Mouse (Mus musculus): Measurements from ENCODE around the gene Ecm1.
"Not testable (repeated sequence)": the region's sequence is repeated elsewhere in the genome, so short reads cannot be mapped to it uniquely, and the experiment has no call there.

The Ecm1 gene

GRCm38 (mm10) chr3:95726696-95727358 lies 12.5 kb downstream of the Ecm1 start:
- no peak for DNase-seq

GRCm38 (mm10) chr3:95725863-95726262 lies 13.5 kb downstream of the Ecm1 start:
- DNase-seq = no peak

- DNase-seq = peak; percentile 16
These were observed 17.0 kb downstream of the Ecm1 start for GRCm38 (mm10) chr3:95722386-95722785.

GRCm38 (mm10) chr3:95718153-95718552 lies 21.2 kb downstream of the Ecm1 start:
- DNase-seq = no peak

GRCm38 (mm10) chr3:95716075-95716474 lies 23.3 kb downstream of the Ecm1 start:
- no peak for DNase-seq

- no peak for DNase-seq
These were observed 29.4 kb downstream of the Ecm1 start for GRCm38 (mm10) chr3:95709967-95710366.

- DNase-seq = no peak
These were observed 30.3 kb downstream of the Ecm1 start for GRCm38 (mm10) chr3:95709044-95709443.

GRCm38 (mm10) chr3:95707497-95707896 lies 31.9 kb downstream of the Ecm1 start:
- DNase-seq = peak; percentile 52

- no peak for DNase-seq
These were observed 33.1 kb downstream of the Ecm1 start for GRCm38 (mm10) chr3:95706273-95706672.

GRCm38 (mm10) chr3:95704612-95705011 lies 34.8 kb downstream of the Ecm1 start:
- no peak for DNase-seq

- DNase-seq = no peak
These were observed 36.1 kb downstream of the Ecm1 start for GRCm38 (mm10) chr3:95703276-95703675.

GRCm38 (mm10) chr3:95701877-95702540 lies 37.4 kb downstream of the Ecm1 start:
- DNase-seq = no peak

GRCm38 (mm10) chr3:95701085-95701484 lies 38.3 kb downstream of the Ecm1 start:
- no peak for DNase-seq

- no peak for DNase-seq
These were observed 39.1 kb downstream of the Ecm1 start for GRCm38 (mm10) chr3:95700233-95700681.

- no peak for DNase-seq
These were observed 41.1 kb downstream of the Ecm1 start for GRCm38 (mm10) chr3:95698286-95698685.

GRCm38 (mm10) chr3:95696360-95696759 lies 43.0 kb downstream of the Ecm1 start:
- DNase-seq = no peak

- no peak for DNase-seq
These were observed 43.6 kb downstream of the Ecm1 start for GRCm38 (mm10) chr3:95695796-95696195.

- DNase-seq = no peak
These were observed 44.3 kb downstream of the Ecm1 start for GRCm38 (mm10) chr3:95694808-95695703.

- no peak for DNase-seq
These were observed 45.3 kb downstream of the Ecm1 start for GRCm38 (mm10) chr3:95693821-95694807.

GRCm38 (mm10) chr3:95692677-95693076 lies 46.7 kb downstream of the Ecm1 start:
- DNase-seq = no peak

- DNase-seq = not testable (repeated sequence)
These were observed 48.8 kb downstream of the Ecm1 start for GRCm38 (mm10) chr3:95690552-95690951.

- no peak for DNase-seq
These were observed 49.4 kb downstream of the Ecm1 start for GRCm38 (mm10) chr3:95689940-95690339.
